Comparison of ENCODE assay signal across 42 mouse cellular contexts in the genomic region with DNA sequence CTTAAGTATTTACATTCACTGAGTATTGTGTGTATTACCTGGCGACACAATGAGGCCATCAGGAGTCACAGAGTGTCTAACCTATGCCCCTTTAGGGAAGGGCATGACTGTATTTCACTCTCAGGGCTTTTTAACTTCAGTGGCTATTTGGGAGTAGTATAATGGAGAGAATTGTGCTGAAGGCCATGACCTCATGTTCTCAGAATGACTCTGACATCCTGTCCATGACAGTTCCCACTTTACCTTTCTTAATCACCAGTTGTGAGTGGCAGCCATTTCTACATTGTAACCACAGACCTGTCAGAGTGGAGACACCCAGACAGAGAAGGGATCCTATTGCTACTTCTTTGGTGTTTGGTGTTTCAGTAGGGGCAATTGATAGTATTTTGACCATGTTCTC. TPM values are rescaled to one million over a fixed set of nuclear protein-coding genes. Genes with fewer than 3 reads are reported as not detected.
"Had no signal": no experiment of that assay in that cellular context is flagged by ENCODE, and none has a peak within 500 bp of the region (broad histone marks: within the 10 kb centered on the region; RNA-seq: fewer than 3 reads in every experiment).

No protein-coding gene starts in this region.

RNA-seq across cellular contexts. Expression of a gene that starts 0.5 kb away (rescaled TPM):
- total RNA-seq: heart, postnatal 10 days; heart, postnatal 14 days; heart, postnatal 25 days; heart, postnatal 36 days; heart, postnatal 4 days; hematopoietic stem cell, adult 5-6 weeks; hindbrain, postnatal 0 days; layer of hippocampus, adult 18-20 months; layer of hippocampus, adult 2 months; layer of hippocampus, adult 8-10 months; layer of hippocampus, postnatal 10 days; layer of hippocampus, postnatal 14 days; layer of hippocampus, postnatal 25 days; layer of hippocampus, postnatal 36 days; left cerebral cortex, adult 18-20 months; left cerebral cortex, adult 2 months had no signal
- polyA plus RNA-seq: heart, embryonic 10.5 days; heart, embryonic 11.5 days; heart, embryonic 12.5 days; heart, embryonic 13.5 days; heart, embryonic 14.5 days; heart, embryonic 15.5 days; heart, embryonic 16.5 days; heart, postnatal 0 days; hindbrain, embryonic 10.5 days; hindbrain, embryonic 11.5 days; hindbrain, embryonic 12.5 days; hindbrain, embryonic 13.5 days; hindbrain, embryonic 14.5 days; hindbrain, embryonic 15.5 days; hindbrain, embryonic 16.5 days; hindbrain, postnatal 0 days; inflammation-experienced regulatory T-cells, adult 6 months; intestine, embryonic 14.5 days; intestine, embryonic 15.5 days; intestine, embryonic 16.5 days; intestine, postnatal 0 days; kidney, adult 2 months; kidney, embryonic 14.5 days; kidney, embryonic 15.5 days; kidney, embryonic 16.5 days; kidney, postnatal 0 days; large intestine, adult 2 months had no signal
